30 mouse cellular contexts compared by ENCODE assay signal in the genomic region with DNA sequence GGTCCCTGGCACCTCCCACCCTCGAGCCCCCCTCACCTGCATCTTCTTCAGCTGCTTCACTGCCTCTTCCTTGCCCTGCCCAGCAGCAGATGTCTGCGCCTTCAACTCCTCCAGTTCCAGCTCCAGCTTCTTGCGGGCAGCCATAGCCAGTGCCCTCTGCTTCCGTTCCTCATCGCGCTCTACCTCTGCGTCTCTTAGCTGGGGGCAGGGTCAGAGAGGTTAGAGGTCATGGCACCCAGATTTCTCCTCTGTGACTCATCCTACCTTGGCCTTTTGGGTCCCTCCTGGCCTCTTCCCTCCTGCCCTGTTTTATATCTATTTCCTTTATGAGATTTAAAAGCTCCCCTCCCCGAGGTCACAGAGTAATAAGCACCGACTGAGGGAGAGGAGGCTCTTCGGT. TPM values are rescaled to one million over a fixed set of nuclear protein-coding genes. Genes with fewer than 3 reads are reported as not detected.
DNase-seq lines count a peak whose midpoint lies in the region; ATAC-seq and TF ChIP-seq lines count a peak whose summit lies in the region.
"Had no signal": no experiment of that assay in that cellular context is flagged by ENCODE, and none has a peak within 500 bp of the region (broad histone marks: within the 10 kb centered on the region; RNA-seq: fewer than 3 reads in every experiment).

No protein-coding gene starts in this region.

- peaks cover 16% of the 10 kb centered on the region for H3K4me1 ChIP-seq in cerebellum, adult 2 months (ENCODE audit: control insufficient read depth, insufficient read depth, low read length)
- H3K4me1 ChIP-seq in midbrain, embryonic 10.5 days, result peaks cover 25% of the 10 kb centered on the region
- no peaks in the 10 kb centered on the region for H3K4me1 ChIP-seq in midbrain, embryonic 14.5 days (ENCODE audit: control insufficient read depth, insufficient read depth, low read length)
- H3K4me1 ChIP-seq in hindbrain, embryonic 14.5 days (replicated peaks; ENCODE audit: control insufficient read depth, insufficient read depth, low read length), result 0 out of 2 replicates have a peak, but pooled peaks cover 5% of the 10 kb centered on the region
- H3K4me1 ChIP-seq: limb, embryonic 13.5 days; stomach, embryonic 15.5 days had no signal

- peak in 1 of 2 experiments; percentile 42 for DNase-seq in cerebellum, adult 2 months
- DNase-seq in cerebellum, adult 9-10 months, result no peak
- no peak for DNase-seq in midbrain, embryonic 10.5 days (ENCODE audit: low spot score)
- no peak for DNase-seq in midbrain, embryonic 14.5 days
- DNase-seq in hindbrain, embryonic 14.5 days (ENCODE audit: low spot score), result no peak
- no peak for DNase-seq in thymus, postnatal 10 days (ENCODE audit: low spot score in 2 of 2)
- DNase-seq in gastrocnemius, adult 8-10 months (ENCODE audit: low spot score in 2 of 2), result no peak
- DNase-seq: adrenal gland, postnatal 25 days; gastrocnemius, postnatal 25 days; heart, adult 11 months; heart, postnatal 4 days; kidney, adult 18-20 months; kidney, postnatal 25 days; lung, postnatal 36 days; right cerebral cortex, postnatal 25 days; thymus, postnatal 25 days had no signal

- no peak for TF ChIP-seq CTCF in cerebellum, adult 2 months (IDR thresholded peaks at IDR 0.05; ENCODE audit: borderline replicate concordance, insufficient read depth, low read depth, low read length)

- TF ChIP-seq POLR2A in cerebellum, adult 2 months (IDR thresholded peaks at IDR 0.05; ENCODE audit: borderline replicate concordance, insufficient read depth, low read length), result no peak

- H3K36me3 ChIP-seq in midbrain, embryonic 10.5 days, result no peaks in the 10 kb centered on the region
- no peaks in the 10 kb centered on the region for H3K36me3 ChIP-seq in midbrain, embryonic 14.5 days (ENCODE audit: control insufficient read depth, insufficient read depth, low read length)
- no peaks in the 10 kb centered on the region for H3K36me3 ChIP-seq in hindbrain, embryonic 14.5 days (replicated peaks; ENCODE audit: control insufficient read depth, insufficient read depth)
- H3K36me3 ChIP-seq: embryonic facial prominence, embryonic 15.5 days; kidney, embryonic 15.5 days; limb, embryonic 13.5 days; midbrain, embryonic 12.5 days; stomach, embryonic 15.5 days had no signal

- H3K27me3 ChIP-seq in cerebellum, adult 2 months (ENCODE audit: control insufficient read depth, insufficient read depth, low read length), result no peaks in the 10 kb centered on the region
- peaks cover 37% of the 10 kb centered on the region for H3K27me3 ChIP-seq in midbrain, embryonic 10.5 days (ENCODE audit: low read depth, poor library complexity, severe bottlenecking)
- 0 out of 2 replicates have a peak, but pooled peaks cover 2% of the 10 kb centered on the region for H3K27me3 ChIP-seq in midbrain, embryonic 14.5 days (ENCODE audit: control insufficient read depth, insufficient read depth, low read length)
- H3K27me3 ChIP-seq in hindbrain, embryonic 14.5 days (ENCODE audit: control insufficient read depth, insufficient read depth, low read length), result peaks cover 19% of the 10 kb centered on the region

- ATAC-seq in midbrain, embryonic 14.5 days (ENCODE audit: low FRiP score, low TSS enrichment), result no peak
- no peak for ATAC-seq in hindbrain, embryonic 14.5 days (ENCODE audit: low FRiP score)
- ATAC-seq: forebrain, embryonic 14.5 days had no signal

- WGBS in cerebellum, adult 2 months, result 18% methylated on average over 10 of the region's 10 CpGs
- WGBS in midbrain, embryonic 10.5 days, result 16% methylated on average over 10 of the region's 10 CpGs
- WGBS in midbrain, embryonic 14.5 days, result 17% methylated on average over 10 of the region's 10 CpGs
- WGBS in hindbrain, embryonic 14.5 days, result 13% methylated on average over 10 of the region's 10 CpGs

- H3K4me3 ChIP-seq in cerebellum, adult 2 months (replicated peaks; ENCODE audit: insufficient read depth, low read depth, low read length), result peak overlapping the region; percentile 11
- peak overlapping the region; percentile 14; the same call in 1 of the 2 replicates for H3K4me3 ChIP-seq in midbrain, embryonic 10.5 days
- H3K4me3 ChIP-seq in midbrain, embryonic 14.5 days (replicated peaks; ENCODE audit: low read depth, low read length), result no peak overlapping the region
- H3K4me3 ChIP-seq in hindbrain, embryonic 14.5 days (replicated peaks; ENCODE audit: low read length), result no peak overlapping the region
- H3K4me3 ChIP-seq: embryonic facial prominence, embryonic 15.5 days; kidney, embryonic 15.5 days; layer of hippocampus, adult 2 months; limb, embryonic 13.5 days; midbrain, embryonic 12.5 days; stomach, embryonic 15.5 days had no signal

- no peak overlapping the region for H3K4me2 ChIP-seq in midbrain, embryonic 14.5 days (ENCODE audit: low read length)
- 0 out of 2 replicates have a peak overlapping the region, but pooled peaks have one; percentile 3 for H3K4me2 ChIP-seq in hindbrain, embryonic 14.5 days (replicated peaks)
- H3K4me2 ChIP-seq: embryonic facial prominence, embryonic 15.5 days; heart, embryonic 11.5 days; kidney, embryonic 15.5 days; limb, embryonic 13.5 days; liver, embryonic 11.5 days; midbrain, embryonic 12.5 days; stomach, embryonic 15.5 days had no signal

- H3K27ac ChIP-seq in cerebellum, adult 2 months (ENCODE audit: insufficient read depth, low read length), result peak overlapping the region; percentile 85; the same call in 1 of the 2 replicates
- no peak overlapping the region for H3K27ac ChIP-seq in midbrain, embryonic 10.5 days (replicated peaks)
- H3K27ac ChIP-seq in midbrain, embryonic 14.5 days (replicated peaks; ENCODE audit: low read depth, low read length), result no peak overlapping the region
- H3K27ac ChIP-seq in hindbrain, embryonic 14.5 days, result no peak overlapping the region
- H3K27ac ChIP-seq: embryonic facial prominence, embryonic 15.5 days; kidney, embryonic 15.5 days; layer of hippocampus, adult 2 months; limb, embryonic 13.5 days; midbrain, embryonic 12.5 days; stomach, embryonic 15.5 days had no signal

- peaks cover 5% of the 10 kb centered on the region for H3K9me3 ChIP-seq in midbrain, embryonic 10.5 days (replicated peaks)
- 0 out of 2 replicates have a peak, but pooled peaks cover 7% of the 10 kb centered on the region for H3K9me3 ChIP-seq in midbrain, embryonic 14.5 days (ENCODE audit: control insufficient read depth, low read length)
- no peaks in the 10 kb centered on the region for H3K9me3 ChIP-seq in hindbrain, embryonic 14.5 days (ENCODE audit: control insufficient read depth, low read length)
- H3K9me3 ChIP-seq: embryonic facial prominence, embryonic 15.5 days; kidney, embryonic 15.5 days; stomach, embryonic 15.5 days had no signal

- no peak overlapping the region for H3K9ac ChIP-seq in midbrain, embryonic 14.5 days (replicated peaks; ENCODE audit: low read length)
- H3K9ac ChIP-seq in hindbrain, embryonic 14.5 days, result no peak overlapping the region
- H3K9ac ChIP-seq: embryonic facial prominence, embryonic 15.5 days; kidney, embryonic 15.5 days; limb, embryonic 13.5 days; midbrain, embryonic 12.5 days; stomach, embryonic 15.5 days had no signal

RNA-seq across cellular contexts. Expression of a gene that starts 24.8 kb away (rescaled TPM):
- polyA plus RNA-seq in cerebellum, adult 2 months (2012; rRNA removed), result 368 and 423 TPM in 2 replicates
- polyA plus RNA-seq in midbrain, embryonic 10.5 days (2016; fragmentation: Nextera tagmentation; extraction: Ambion mirVana), result 1.1 and 1.2 TPM in 2 replicates
- 5.2 and 7.5 TPM in 2 replicates for polyA plus RNA-seq in midbrain, embryonic 14.5 days (2014; fragmentation: Nextera tagmentation; extraction: Ambion mirVana)
- polyA plus RNA-seq in hindbrain, embryonic 14.5 days (2014; fragmentation: Nextera tagmentation; extraction: Ambion mirVana), result 7.2 and 8.6 TPM in 2 replicates
- 1 to 10 TPM; 3.6 to 5.1 (median 4.5) TPM for total RNA-seq in gastrocnemius, adult 8-10 months (2022)

RNA-seq across cellular contexts. Expression of a gene that starts 43.1 kb away (rescaled TPM):
- polyA plus RNA-seq in cerebellum, adult 2 months (2012; rRNA removed), result 0.26 and 0.43 TPM in 2 replicates
- polyA plus RNA-seq in midbrain, embryonic 10.5 days (2016; fragmentation: Nextera tagmentation; extraction: Ambion mirVana), result 0.36 and 0.42 TPM in 2 replicates
- 1.1 TPM in 1 of 2 replicates, not detected in the other for polyA plus RNA-seq in midbrain, embryonic 14.5 days (2014; fragmentation: Nextera tagmentation; extraction: Ambion mirVana)
- polyA plus RNA-seq in hindbrain, embryonic 14.5 days (2014; fragmentation: Nextera tagmentation; extraction: Ambion mirVana), result 0.81 and 1.0 TPM in 2 replicates
- under 1 TPM in 3 of 4 experiments, not detected in 1; 0.22 to 0.46 (median 0.40) TPM for total RNA-seq in gastrocnemius, adult 8-10 months (2022)
- total RNA-seq: layer of hippocampus, adult 2 months; left cerebral cortex, adult 8-10 months; left cerebral cortex, postnatal 36 days had no signal

RNA-seq across cellular contexts. Expression of a gene that starts 55.3 kb away (rescaled TPM):
- 54.9 and 56.2 TPM in 2 replicates for polyA plus RNA-seq in cerebellum, adult 2 months (2012; rRNA removed)
- polyA plus RNA-seq in midbrain, embryonic 10.5 days (2016; fragmentation: Nextera tagmentation; extraction: Ambion mirVana), result 1.0 and 1.1 TPM in 2 replicates
- 2.5 and 2.7 TPM in 2 replicates for polyA plus RNA-seq in midbrain, embryonic 14.5 days (2014; fragmentation: Nextera tagmentation; extraction: Ambion mirVana)
- polyA plus RNA-seq in hindbrain, embryonic 14.5 days (2014; fragmentation: Nextera tagmentation; extraction: Ambion mirVana), result 4.2 and 5.0 TPM in 2 replicates
- 10 to 100 TPM; 38.7 to 58.3 (median 42.5) TPM for total RNA-seq in gastrocnemius, adult 8-10 months (2022)
- total RNA-seq: common myeloid progenitor, adult 5-6 weeks; megakaryocyte, adult 5-6 weeks; neutrophil, adult 5-6 weeks had no signal

Comparison
In these comparisons a context has a peak if more than half of its experiments do, and no peak if none do; other contexts are left out.
1. H3K4me3 ChIP-seq: peak in cerebellum, adult 2 months (single experiment) and midbrain, embryonic 10.5 days (single experiment); none in midbrain, embryonic 14.5 days (single experiment) and hindbrain, embryonic 14.5 days (single experiment).
2. RNA of a gene that starts 24.8 kb away (polyA plus RNA-seq): 368 to 423 TPM in cerebellum, adult 2 months; 7.2 to 8.6 TPM in hindbrain, embryonic 14.5 days, 5.2 to 7.5 TPM in midbrain, embryonic 14.5 days and 1.1 to 1.2 TPM in midbrain, embryonic 10.5 days; every median in the first group is over 10 times any median in the second.